Mouse (Mus musculus) liver, postnatal 0 days (tissue): ENCODE results near the gene Inpp4b.

Experiments
- CTCF ChIP-seq: sonication (generic); IDR thresholded peaks from 2 replicates; pipeline ENCODE4 v1.5.1; 2016; ENCODE audit warnings: antibody characterized with exemption, low read depth
- EP300 ChIP-seq: IDR thresholded peaks from 2 replicates; pipeline ENCODE4 v1.6.1; 2016; ENCODE audit warnings: antibody characterized with exemption, low read depth, mild to moderate bottlenecking

DNA sequence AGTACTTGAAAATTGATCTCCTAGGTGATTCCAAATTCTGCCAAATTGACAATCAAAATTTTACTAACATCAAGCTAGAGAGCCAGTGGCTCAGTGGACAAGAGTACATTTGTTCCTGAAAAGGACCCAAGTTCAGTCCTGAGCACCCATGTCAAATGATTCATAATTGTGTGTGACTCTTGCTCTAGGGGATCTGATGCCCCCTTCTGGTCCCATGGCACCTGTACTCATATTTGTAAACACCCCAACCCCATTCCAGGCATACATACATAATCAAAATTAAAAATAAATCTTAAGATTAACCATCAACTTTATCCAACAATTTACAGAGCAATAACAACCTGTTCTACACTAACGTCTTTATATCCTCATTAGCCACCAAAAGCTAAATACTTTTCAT lies 271.8 kb downstream of the Inpp4b start:
- TF ChIP-seq CTCF (no peak), EP300 (no peak)
